Mouse (Mus musculus): ENCODE measurements around the gene Nebl.

- TF ChIP-seq CTCF (IDR thresholded peaks at IDR 0.05) (no peak), EP300 (IDR thresholded peaks at IDR 0.05) (no peak)
Measured at GRCm38 (mm10) chr2:17658176-17658575, 73.1 kb downstream of the Nebl start.

Measured in lung, postnatal 0 days (tissue).